Mouse (Mus musculus): Measurements from ENCODE around the gene 3110009E18Rik.

3110009E18Rik gene

DNA sequence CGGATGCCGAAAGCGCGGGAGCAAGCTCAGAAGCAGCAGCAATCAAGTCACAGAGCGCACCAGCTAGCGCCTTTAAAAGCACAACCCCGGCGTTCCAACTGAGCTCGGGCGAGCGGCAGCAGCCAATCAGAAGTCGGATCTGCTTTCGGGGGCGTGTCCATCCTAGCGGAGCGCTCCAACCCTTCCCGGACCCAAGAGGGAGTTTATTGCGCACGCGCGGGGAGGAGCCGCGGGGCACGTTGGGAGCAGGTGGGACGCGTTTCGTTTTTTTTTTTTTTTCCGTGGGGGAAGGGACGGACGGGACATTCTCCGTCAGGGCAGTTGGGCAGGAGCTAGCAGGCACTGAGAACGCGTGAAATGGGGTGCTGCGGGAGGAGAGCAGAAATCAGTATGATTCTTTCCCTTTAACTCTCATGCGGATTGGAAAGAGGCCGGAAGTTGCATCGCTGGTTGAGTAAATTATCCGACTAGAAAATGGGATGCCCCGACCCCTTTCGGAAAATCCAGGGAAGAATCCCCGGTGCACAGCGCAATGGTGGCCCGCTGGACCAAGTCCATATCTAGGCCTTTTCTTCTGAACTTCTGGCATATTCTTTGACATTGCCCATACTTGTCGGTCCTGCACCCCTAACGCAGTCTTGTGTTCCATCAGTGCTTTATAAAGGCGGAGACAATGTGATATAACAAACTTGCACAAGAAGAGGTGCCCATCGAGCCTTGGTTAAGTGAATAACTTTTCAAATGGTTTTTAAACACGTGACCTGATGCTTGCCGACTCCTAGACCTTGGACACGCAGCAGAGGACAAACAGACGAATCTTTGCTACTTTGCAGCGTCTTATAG, at the start of gene 3110009E18Rik, which contains the start of gene Dbi:
TSS of gene 3110009E18Rik (plus strand) at position 219 of the 843 bp plus-strand sequence.
TSS of gene Dbi (minus strand) at position 110 of the 843 bp plus-strand sequence.
- DNase-seq = peak; percentile 98 to 99

DNA sequence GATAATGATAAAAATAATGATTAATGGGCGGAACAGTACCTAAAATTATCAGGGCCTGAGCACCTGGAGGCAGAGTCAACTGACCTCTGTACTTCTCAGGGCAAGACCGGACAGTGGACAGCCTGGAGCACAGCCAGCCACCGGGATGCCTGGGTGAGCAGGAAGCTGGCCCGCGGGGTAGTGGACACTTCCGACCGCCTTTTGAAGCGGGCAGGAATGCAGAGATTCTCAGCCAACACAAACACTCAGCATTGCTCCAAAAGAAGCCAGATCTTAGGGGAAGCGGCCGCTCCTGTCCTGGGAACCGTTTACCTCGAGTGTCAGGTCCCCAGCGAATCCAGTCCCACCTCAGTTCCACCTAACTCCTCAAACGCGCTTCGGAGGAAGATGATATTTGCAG, 48.1 kb upstream of the 3110009E18Rik start:
- peak; percentile 73 to 84 for DNase-seq

DNA sequence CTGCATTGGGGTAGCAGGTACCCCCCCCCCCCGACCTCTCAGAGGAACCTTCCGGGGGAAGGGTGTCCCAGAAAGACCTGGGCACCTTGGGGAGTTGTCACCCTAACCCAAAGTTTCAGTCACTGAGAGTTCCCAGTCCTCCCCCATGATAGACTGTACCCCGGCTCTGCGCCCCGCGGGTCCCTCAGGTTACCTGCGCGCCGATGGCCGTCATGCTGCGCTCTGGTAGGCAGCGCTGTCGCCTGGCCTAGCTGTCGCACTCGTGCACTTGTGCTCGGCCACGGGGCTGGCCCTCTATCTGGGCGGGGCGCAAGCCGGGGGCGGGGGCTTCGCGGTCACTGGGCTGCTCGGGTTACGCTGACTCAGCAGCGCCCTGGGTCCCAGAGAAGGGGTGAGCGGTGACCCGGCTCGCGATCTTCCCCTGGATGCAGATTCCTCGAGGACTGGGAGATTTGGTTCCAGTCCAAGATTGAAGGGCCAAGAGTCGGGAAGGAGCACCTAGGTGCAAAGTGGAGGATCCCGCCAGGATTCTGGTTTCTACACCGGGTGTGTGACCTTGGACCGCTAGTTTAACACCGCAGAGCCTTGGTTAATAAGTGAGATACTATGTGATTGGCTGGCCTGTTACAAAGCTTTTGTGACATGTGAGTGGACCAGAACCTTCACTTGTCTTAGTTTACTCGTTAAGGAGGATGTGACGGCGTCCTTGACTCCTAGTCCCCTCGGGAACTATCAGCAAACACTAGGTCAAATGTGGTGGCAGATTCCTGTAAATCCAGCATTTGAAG, 47.3 kb upstream of the 3110009E18Rik start, which contains the start of gene Tmem37:
TSS of gene Tmem37 (minus strand) at position 556 of the 788 bp plus-strand sequence.
- DNase-seq = peak; percentile 85 to 88

DNA sequence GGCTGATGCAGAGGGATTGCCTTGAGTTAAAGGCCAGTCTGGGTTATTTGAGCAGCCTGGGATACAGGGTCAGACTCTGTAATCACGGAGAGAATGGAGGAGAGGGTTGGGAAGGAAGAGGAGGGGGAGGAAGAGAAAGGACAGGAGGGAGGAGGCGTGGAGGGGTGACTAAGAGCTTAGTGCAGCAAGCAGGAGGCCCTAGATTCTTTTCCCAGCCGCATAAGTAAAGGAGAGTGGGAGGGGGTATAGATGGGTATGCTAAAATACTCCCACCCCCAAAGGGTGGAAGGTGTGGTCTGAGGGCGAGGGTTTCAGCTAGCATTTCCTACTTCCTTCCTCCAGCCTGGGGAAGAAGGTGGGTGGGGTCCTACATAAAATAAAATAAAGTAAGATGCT, 46.7 kb upstream of the 3110009E18Rik start:
- no peak for DNase-seq

DNA sequence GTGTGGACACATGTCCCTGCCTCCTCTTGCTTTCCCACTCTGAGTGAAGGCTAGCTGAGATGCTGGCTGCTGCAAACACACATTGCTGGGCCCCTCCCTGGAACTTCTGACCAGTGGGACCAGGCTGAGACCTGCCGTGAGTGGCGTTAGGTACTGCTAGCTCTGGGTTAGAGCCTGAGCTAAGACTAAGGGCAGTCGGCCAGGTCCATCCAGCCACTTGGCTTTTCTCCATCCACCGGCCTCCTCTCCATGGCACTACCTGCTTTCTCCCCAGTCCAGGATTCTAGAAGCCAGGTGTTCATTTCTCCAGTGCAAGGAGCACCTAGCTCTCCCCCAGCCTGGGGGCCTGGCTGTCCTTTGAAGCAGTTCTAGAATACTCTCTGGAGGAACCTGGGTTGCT, 46.1 kb upstream of the 3110009E18Rik start:
- DNase-seq = peak in 1 of 2 experiments; percentile 37

DNA sequence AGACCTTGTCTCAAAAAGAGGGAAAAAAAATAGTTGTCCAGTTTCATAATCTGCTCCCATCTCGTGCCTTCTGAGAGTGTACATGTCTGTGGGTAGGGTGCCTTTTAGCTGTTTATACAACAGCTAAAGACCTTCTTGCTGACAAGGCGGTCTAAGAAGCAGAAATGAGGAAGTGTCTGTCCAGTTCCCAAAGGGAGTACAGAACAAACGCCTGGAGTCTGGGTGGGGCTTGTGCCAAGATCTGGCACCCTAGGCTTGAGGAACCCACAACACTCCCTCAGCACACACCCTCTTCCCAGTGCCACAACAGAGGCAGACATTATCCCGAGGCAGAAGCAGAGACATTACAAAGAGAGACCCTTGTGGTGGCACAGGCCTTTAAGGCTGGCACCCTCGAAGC, 45.5 kb upstream of the 3110009E18Rik start:
- DNase-seq = peak in 1 of 2 experiments; percentile 33

DNA sequence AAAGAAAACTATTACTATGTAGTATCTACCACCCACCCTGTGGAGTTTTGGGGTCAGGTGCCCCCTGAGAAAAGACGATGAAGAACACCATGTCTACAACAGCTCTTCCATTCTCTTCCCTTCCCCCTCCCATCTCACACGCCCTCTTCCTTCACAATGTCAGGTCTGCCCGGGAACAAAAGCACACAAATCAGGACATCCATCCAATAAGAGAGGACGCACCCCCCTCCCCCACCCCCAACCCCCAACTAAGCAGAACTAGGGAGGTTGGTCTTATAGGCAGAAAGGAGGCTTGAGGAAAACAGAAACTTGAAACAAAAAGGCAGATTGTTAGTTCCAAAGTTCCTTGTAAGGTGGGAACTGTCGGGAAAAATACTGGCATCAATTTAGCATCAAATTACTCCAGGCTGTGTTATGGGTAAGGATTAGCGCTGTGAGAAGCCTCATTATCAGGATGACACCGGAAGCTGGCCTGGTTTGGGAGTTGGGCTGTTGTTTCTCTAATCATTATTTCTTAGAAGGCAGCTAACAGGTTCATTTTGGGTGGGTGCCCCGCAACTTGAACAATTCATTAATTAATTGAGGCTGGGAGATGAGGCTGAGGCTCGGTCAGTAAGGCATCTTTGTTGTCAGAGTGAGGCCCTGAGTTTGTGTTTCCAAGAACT, 43.1 kb upstream of the 3110009E18Rik start:
- no peak for DNase-seq

DNA sequence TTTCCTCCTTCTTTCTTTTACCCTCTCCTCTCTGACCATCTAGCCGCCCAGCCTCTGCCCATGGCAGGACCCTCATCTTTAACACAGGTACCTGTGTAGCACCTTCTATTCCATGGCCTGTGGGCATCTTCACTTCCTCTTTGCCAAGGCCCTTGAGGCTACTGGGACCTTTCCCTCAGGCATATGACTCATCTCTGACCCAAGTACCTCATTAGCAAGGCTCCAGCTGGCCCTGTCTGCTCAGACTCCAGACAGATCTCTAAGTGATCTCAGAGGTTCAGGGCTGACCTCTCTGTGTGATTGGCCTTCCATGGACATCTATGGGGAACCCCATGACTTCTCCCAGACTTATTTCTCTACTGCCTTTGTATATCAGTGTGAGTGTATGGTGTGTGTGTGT, 40.4 kb upstream of the 3110009E18Rik start:
- no peak for DNase-seq

DNA sequence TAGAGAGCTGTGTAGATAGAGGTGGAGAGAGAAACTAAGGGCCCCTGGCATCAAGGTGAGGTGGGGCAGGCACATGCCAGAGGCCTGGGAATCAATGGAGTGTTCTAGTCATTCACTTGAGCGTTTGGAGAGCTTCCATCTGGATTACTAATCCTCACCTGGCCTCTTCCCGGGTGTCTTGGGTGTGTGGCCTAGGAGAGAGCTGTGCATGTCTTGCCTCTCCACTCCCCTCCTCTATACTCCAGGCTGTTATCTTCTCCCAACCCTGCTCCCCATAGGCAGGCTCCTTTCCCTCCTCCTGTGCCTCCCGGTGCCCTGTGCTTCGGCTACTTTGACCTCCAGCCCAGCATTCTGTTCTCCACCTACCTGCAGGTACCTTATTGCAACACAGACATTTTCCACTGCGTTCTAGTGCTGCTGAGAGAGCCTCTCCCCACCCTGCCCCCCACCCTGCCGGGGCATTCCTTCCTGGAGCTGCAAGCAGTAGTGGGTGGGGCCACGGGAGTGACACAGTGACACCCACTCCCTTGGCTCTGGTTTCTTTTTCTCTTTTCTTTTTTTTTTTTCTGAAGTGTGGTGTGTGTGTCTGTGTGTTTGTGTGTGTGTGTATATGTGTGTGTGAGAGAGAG, 37.9 kb upstream of the 3110009E18Rik start:
- DNase-seq = peak; percentile 73 to 87

DNA sequence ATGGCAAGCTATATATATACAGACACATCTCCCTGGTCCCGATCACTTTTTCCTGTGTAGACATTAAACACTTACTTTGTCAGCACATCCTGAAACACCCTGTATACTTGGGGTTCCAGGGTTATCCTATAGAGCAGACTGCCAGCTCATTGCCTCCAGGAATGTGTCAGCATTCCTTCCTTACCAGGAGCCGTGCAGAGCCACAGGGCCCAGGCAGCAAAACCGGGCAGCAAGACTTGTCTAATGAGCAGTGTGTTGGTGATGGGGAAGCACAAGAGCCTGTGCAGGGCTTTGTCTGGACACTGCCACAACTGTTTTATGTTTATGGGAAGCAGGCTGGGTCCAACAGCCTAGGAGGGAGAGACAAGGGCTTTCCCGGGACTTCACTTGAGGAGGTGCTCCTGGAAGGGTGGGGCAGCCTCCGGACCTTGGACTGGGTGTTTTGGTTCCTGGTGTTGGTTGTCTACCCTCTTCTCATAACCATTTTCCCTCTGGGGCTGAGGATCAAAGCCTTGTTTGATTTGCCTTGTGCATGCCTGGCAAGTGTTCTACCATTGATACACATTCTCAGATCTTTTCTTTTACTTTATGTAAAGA, 37.0 kb upstream of the 3110009E18Rik start:
- no peak for DNase-seq

DNA sequence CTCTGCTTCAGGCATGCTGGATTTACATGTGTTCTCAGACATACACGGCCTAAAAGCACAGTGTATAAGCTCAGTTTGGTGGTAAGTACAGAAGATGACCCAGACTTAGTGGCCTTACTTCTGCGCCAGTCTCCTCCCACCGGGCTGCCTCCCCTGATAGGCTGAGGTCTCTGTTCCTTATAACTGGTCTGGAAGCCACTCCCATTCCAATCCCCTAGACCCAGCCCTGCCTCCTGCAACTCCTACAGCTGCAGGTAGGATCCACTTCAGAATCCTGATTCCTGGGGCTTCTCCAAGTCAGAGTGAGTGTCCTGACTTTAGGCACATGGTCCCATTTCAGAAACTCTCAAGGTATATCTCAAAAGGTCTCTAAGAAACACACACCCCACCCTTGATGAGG, 35.3 kb upstream of the 3110009E18Rik start:
- DNase-seq = no peak

DNA sequence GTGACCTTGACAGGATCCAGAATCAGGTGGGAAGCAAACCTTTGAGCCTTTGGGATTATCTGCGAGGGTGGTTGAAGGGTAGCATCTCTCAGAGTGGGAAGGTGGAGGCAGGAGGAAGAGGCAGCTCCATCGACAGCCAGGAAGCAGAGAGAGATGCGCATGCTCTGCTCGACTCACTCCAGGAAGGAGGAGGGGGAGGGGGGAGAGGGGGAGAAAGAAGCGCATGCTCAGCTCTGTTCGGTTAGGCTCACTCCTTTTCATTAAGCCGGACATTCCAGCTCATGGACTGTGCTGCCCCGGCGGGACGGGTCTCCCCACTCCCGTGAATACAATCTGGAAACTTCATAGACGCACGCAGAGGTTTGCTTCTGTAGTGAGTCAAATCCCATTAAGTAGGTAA, 34.3 kb upstream of the 3110009E18Rik start:
- DNase-seq = no peak

DNA sequence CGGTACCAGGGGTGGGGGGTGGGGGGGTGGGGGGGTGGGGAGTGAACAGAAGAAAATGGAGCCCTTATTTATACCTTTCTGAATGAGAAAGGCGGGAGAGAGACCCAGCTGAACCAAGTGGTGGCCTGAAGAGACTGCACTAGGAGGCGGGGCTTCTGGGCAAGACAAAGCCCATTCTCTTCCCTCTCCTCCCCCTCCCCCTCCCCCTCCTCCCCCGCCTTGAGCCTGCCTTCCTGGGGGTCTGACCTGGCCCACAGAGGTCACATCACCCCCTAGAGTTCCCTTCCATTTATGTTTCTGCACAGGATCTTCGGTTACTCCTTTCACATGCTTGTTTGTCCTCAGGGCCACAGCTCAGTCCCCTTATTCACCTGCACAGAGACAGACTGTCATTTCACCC, 31.8 kb upstream of the 3110009E18Rik start:
- DNase-seq = no peak

DNA sequence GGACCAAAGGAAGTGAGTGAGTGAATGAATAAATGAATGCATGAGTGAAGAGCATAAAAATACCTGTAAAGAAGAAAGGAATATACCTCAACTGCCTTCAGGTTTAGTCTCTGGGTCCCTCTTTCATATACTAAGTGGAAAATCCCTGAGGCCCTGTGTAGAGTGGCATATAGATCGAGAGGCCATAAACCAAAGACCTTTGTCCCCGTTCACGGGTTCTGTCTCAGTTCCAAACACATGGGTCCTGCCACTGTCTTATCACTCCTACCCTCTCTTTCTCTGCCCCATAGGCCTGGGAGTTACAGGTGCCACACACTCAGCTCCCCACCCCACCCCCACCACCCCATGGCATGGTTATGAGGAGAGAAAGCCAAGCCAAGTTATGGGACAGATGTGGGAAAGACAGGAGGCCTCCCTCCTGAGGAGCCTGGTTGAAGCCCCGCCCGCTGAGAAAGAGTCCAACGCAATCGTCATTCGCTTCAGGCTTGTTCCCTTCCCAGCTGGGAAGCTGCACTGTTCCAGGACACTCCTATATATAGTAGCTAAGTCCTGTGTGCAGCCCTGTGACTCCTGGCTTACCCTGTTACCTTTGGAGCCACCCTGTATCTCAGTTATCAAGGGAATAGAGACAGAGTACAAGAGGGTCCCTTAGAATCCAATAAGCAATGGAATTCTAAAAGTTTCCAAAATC, 30.0 kb upstream of the 3110009E18Rik start:
- no peak for DNase-seq

DNA sequence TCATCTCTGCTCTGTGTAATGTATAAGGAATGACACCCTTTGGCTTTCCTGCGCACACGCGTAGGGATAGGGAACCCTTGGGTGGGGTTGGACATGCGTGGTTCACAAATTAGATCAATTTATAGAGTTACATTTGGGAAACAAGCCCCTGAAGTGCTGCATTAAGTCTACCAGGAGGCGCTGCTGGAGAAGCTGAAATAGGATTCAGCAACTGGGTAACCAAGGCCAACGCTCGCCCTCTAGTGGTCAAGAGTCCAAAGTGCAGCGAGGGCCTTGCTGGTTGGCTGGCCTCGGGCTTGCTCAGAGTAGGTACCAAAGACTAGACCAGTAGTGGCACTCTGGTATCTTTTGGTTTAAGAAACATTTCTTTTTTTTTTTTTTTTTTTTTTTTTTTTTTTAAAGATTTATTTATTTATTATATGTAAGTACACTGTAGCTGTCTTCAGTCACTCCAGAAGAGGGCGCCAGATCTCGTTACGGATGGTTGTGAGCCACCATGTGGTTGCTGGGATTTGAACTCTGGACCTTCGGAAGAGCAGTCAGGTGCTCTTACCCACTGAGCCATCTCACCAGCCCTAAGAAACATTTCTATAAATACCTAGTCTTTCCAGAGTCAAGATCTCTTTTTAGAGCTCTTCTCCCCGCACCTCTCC, 27.4 kb upstream of the 3110009E18Rik start:
- DNase-seq = peak; percentile 87 to 92

DNA sequence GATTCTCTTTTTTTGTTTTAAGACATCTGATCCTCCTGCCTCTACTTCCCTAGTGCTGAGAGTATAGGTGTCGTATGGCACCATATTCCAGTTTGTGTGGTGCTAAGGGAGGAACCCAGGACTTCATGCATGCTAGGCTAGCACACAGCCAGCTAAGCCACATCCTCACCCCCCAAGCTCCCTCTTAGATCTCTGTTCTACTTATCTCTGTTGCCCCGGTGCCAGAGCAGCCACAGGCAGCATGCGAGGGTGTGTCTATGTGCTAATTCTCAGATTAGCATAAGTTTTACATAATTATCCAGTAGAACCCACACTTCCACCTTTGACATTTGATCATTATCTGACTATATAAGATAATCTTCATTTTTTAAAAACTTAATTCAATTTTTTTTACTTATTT, 26.1 kb upstream of the 3110009E18Rik start:
- no peak for DNase-seq

DNA sequence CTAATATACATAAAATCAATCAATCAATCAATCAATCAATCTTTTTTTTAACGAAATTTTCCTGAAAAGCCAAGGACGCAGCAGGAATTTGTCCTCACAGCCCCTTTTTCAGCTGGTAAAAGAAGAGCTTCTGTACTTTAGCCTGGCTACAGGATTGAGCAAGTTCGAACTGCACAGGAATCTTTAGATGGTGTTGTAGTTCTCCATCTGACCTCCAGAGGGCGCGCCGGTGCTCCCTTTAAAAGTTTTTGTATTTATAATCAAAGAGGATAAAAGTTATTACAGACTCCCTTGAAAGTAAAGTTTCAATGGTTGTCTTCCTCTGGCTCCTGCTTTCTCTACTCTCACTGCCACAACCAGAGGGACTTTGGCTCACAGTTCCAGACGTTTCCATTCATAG, 22.7 kb upstream of the 3110009E18Rik start:
- DNase-seq = peak; percentile 53 to 77

DNA sequence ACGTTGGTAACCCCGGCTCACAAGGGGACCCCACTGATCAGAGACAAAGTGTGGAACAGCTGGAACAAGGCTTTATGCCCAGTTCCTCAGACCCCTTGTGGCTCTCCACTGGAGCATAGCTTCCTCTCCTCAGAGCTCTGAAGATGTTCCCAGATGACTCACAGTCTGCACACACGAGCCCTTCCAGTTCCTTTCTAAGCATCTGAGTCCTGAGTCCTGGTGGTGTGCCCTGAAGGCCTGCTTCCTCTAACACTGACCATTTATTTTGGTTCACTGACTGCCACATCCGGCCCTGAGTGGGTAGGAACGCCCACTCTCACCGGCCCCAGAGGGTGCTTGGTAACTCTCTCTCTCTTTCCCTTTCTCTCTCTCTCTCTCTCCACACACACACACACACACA, 21.5 kb upstream of the 3110009E18Rik start:
- DNase-seq = peak; percentile 52 to 65

DNA sequence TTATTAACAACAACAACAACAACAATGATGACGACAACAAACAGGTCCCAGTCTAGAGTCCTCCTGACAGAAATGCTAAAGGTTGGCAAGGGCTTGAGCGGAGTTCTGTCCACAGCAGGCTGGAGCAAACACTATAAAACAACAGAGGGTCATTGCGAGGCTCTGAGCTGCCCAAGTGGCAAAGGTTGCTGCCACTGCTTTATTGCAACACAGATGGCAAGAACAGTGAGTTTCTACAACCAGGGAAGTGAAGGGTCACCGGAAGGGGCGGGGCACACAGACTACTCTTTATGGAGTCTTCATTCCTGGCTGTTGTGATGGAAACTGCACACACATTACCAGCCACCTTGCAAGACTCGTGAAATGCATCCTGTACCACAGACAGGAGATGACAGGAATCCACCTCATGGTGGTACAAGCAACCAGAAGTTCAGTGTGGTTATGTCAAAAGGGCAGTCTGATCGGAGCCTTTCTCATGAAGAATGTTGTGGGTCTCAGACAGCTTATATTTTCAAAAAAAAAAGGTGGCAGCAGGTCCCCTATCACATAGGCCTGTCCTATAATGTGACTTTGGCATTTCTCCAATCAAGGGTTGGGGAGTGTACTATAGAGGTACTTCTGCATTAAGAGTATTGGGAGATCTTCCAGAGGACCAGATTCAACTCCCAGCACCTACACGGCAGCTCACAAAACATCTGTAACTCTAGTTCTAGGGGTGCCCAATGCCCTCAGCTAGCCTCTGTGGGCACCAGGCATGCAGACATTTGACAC, 20.3 kb upstream of the 3110009E18Rik start:
- peak; percentile 50 to 54 for DNase-seq

DNA sequence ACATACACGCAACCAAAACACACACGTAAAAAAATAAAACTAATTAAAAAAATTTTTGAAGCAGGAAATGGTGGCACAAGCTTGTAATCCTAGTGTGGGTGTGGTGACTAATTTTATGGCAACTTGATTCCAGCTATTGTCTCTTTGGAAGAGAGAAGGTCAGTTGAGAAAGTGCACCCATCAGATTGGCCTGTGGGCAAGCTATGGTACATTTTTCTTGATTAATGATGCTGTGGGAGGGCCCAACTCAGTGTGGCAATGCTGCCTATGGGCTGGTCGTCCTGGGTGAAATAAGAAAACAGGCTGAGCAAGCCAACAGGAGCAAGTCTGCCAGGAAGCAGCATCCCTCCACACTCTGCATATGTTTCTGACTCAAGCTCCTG, 19.8 kb upstream of the 3110009E18Rik start:
- DNase-seq = no peak
